Mouse (Mus musculus): ENCODE data around the gene Scyl1.
"Not testable (repeated sequence)": the region's sequence is repeated elsewhere in the genome, so short reads cannot be mapped to it uniquely, and the experiment has no call there.

The Scyl1 gene

GRCm38 (mm10) chr19:5770925-5771860 lies at the start of gene Scyl1:
Gene Scyl1 (minus strand): TSS chr19:5771419.
- peak; percentile 97 to 98 for DNase-seq

GRCm38 (mm10) chr19:5819549-5819948 lies 48.3 kb upstream of the Scyl1 start:
- peak; percentile 57 to 69 for DNase-seq

DNA sequence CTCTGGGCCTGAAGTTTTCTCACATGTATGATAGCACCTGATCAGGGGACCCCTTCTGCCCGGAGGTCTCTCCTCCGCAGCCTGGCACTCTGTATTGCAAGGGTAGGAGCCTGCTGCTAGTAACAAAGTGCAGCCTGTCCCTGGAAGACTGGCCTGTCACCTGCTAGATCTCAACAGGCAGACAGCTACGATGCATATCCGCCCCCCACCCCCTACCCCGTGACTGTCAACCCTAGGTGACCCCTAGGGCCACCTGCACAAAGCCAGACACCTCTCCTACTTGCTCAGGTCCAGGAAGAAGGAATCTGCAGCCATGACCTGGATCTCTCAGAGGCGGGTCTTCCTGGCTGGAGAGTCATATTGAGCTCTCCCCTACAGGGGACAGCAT lies 47.4 kb upstream of the Scyl1 start:
- DNase-seq = peak; percentile 25 to 34

GRCm38 (mm10) chr19:5817703-5818589 lies 46.7 kb upstream of the Scyl1 start:
- peak; percentile 91 to 93 for DNase-seq

DNA sequence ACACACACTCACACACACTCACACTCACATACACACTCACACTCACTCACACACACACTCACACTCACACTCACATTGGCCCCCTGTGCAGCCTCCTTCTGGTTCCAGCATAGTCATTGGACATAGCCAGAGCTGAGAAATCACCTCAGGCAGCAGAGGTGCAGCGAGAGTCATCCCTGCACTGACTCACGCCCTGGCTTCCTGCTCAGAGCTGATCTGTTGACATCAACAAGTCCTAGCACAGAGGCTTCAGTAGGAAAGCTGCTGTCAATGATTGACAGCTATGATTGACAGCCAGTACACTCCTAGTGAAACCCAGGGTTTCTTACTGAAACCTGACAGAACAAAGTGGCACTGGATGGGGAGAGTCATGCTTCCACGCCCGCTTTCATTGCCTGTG lies 44.7 kb upstream of the Scyl1 start:
- no peak for DNase-seq

DNA sequence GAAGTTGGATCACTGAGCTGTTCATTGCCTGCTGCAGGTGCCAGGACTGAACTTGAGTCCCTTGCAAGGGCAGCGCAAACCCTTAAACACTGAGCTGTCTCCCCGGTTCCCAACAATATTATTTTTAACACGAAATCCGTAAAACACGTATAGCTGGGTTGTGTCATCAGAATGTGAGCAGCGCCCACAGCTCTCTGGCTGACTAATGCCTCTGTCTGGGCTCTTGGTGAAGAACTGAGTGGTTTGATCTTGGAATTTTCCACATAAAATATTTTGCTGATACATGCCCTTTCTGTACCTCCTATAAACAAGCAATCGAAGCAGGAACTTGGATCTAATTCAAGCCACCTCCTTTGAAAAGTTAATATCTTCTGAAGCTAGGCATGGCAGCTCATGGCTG lies 43.8 kb upstream of the Scyl1 start:
- DNase-seq = no peak

GRCm38 (mm10) chr19:5814048-5814447 lies 42.8 kb upstream of the Scyl1 start:
- DNase-seq = not testable (repeated sequence)

DNA sequence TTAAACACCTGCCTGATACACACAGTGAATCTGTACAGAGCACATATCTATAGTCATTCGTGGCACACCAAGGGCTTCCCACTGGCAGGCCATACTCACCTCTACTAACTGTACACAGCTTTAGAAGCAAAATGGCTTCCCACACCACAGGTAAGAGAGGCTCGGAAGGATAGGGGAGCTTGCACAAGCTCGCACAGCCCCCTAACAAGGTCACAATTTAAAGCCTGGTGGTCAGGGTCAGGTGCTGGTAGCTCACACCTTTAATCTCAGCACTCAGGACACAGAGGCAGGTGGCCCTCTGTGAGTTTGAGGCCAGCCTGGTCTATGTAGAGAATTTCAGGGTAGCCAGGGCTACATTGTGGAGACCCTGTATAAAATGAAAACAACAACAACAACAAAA lies 42.3 kb upstream of the Scyl1 start:
- DNase-seq = no peak

GRCm38 (mm10) chr19:5811771-5812504 lies 40.7 kb upstream of the Scyl1 start:
- peak; percentile 79 to 83 for DNase-seq

- peak; percentile 41 to 53 for DNase-seq
These were observed 39.8 kb upstream of the Scyl1 start for GRCm38 (mm10) chr19:5810840-5811563.

GRCm38 (mm10) chr19:5810103-5810839 lies 39.1 kb upstream of the Scyl1 start:
- no peak for DNase-seq

DNA sequence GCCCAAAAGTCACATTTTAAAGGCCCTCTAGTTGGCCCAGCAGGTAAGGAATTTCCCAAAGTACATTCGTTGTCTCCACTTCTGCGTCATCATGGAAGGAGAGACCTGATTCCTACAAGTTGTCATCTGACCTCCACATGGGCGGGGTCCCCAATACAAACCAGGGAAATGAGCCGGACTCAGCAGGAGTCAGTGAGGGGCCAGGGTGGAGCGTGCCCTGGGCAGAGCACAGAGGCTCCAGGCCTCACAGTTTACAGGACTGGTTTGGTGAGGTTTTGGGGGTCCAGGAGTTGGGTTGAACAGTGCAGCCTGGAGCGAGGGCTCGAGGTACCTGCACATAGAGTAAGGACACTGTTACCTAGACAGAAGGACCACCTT lies 38.5 kb upstream of the Scyl1 start:
- peak in 1 of 2 experiments; percentile 32 for DNase-seq

- peak in 1 of 2 experiments; percentile 51 for DNase-seq
These were observed 37.9 kb upstream of the Scyl1 start for GRCm38 (mm10) chr19:5808955-5809711.

DNA sequence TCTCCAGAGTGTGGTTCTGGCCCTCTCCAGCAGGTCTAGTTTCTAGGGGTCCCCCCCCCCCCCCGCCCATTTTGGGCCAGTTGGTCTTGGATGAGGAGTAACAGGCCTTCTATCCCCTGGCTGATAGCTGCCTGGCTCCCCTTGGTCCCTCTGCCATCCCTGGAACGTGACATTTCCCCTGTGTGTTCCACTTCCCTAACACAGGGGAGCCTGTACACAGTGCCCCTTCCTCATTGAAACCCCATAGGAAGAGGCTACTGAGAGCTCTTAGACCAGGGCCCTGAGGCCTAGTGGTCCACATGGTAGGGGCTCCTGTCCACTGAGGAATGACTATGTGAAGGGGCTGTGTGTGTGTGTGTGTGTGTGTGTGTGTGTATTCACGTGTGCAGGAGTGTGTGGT lies 36.5 kb upstream of the Scyl1 start:
- no peak for DNase-seq

GRCm38 (mm10) chr19:5806809-5807205 lies 35.6 kb upstream of the Scyl1 start:
- DNase-seq = peak in 1 of 2 experiments; percentile 22

DNA sequence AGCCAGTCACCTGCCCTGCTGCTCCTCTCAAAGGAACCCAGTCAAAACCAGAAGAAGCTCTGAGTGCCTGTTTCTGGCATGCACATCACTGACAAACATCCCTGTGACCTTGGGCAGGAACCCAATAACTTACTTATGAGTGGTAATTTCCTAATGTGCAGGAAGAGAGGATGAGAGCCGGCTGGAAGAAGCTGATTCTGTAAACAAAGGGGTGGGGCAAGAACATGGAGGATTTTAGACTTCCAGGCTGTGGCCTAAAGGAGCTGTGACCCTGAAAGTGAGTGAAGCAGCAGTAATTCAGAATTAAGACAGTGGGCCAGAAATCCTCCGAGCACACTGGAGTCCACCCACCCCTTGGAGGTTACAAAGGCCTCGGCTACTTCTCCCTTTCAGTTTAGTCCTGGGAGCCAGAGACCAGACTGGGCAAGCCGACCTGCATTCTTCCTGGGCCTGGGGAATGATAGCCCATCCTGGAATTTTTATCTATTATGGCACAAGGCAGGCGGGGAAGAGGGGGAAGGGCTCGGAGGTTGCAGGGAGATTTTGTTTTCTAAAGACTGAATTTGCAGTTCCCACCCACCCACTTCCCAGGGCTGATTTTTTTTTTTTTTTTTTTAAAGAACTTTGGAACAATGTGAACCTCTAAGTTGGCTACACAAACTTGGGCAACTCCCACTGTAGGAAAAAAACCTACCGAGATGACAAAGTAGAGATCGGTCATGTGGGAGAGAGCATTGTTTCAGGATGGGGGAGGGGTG lies 35.0 kb upstream of the Scyl1 start:
- peak; percentile 42 to 44 for DNase-seq

DNA sequence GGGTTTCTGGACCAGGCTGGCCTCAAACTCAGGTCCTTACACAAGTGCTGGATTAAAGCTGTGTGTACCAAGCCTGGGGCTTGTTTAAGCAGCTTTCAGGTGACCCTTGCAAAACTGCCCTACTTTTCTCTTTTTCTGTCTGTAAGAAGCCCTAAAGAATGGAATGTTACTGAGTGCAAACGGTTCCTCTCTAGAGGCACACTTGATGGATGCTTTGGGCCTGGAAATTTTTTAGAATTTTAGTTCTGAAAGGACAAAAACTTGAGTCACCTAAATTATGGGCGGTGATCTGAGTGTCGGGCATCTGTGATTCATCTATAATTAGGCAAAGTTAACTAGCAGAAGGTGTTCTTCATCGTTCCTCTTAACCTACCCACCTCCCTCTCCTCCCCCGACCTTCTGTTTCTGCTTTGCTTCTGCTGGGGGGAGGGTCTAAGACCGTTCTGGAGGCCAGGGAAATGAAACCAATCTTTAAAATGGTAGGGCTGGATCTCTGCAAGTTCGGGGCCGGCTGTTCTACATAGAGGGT lies 33.2 kb upstream of the Scyl1 start:
- DNase-seq = peak; percentile 38

DNA sequence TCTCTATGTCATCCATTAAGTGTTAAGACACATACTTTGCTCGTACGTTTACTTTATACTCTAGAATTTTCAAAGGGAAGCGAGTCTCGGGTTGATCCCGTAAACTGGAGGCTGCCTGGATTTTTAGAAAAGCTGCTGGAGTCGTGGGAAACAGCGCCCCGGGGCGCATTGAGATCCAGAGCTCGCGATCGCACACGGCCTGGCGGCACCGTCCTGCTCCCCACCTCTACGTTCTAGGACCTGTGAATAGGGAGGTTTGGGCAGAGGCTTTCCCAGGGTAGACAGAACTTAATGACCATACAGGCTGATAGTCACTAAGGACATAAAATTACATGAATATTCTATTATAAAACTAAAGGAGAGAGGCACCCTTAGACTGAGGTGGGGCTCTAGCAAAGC lies 32.7 kb upstream of the Scyl1 start:
- DNase-seq = no peak

GRCm38 (mm10) chr19:5803041-5803880 lies 32.0 kb upstream of the Scyl1 start:
- DNase-seq = peak; percentile 100
